Mouse (Mus musculus): Measurements from ENCODE around the gene Slc9a1. TPM values are rescaled to one million over a fixed set of nuclear protein-coding genes. Genes with fewer than 3 reads are reported as not detected.

Slc9a1 gene
- polyA plus RNA-seq (2014; fragmentation: Nextera tagmentation; extraction: Ambion mirVana): 6.9 TPM in 2 replicates

DNA sequence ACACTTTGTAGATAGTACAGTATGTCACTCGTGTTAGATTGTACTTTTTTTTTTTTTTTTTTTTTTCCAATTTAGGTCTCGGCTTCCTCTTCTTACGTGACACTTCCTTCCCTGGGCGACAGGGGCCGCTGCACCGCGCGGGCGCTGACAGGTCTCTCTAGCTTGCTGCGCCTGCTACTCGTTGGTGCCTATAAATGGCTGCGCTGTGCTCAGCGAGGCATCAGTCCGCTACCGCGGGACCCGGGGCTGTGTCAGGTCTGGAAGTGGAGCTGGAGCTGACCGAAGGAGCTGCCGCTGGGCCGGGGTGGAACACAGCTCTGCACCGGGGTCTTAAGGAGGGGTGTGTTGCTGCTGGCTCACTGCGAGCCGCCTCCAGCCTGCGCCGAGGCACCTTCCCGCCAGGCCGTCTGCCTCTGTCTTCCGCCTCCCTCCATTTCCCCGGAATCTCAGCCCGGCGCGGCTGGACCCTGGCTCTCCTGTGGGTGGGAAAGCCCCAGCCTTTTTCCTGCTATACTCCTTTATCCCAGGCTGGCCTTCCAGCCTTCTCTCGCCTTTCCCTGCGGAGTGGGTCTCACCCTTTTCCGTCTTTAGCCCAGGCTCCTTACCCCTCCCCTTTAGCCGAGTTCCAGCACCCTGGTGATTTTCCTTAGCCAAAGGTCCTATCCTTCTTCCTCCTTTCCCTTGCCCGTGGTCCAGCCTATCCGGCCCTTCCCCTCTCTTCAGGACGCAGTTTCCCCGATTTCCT lies at the start of gene Slc9a1:
Gene Slc9a1 (plus strand): TSS at position 154 of the 745 bp plus-strand sequence.
- peak within 1 kb of the TSS; percentile 95 for H3K9ac ChIP-seq (ENCODE audit: low read length)
- no peaks in the 10 kb centered on the region for H3K9me3 ChIP-seq (ENCODE audit: control insufficient read depth, low read length)
- H3K4me3 ChIP-seq (ENCODE audit: low read depth, low read length): peak within 1 kb of the TSS; percentile 89
- peak within 1 kb of the TSS; percentile 75 for H3K27ac ChIP-seq (ENCODE audit: low read depth, low read length)
- H3K4me1 ChIP-seq (ENCODE audit: control insufficient read depth, insufficient read depth, low read length): peaks cover 33% of the 10 kb centered on the region
- peak; percentile 86 for ATAC-seq (ENCODE audit: insufficient read depth, low FRiP score, low TSS enrichment)
- peak within 1 kb of the TSS; percentile 85 for H3K4me2 ChIP-seq (ENCODE audit: low read depth)
- no peaks in the 10 kb centered on the region for H3K36me3 ChIP-seq (ENCODE audit: control insufficient read depth, insufficient read depth, low read length)
- under 1% methylated on average over 40 of the region's 40 CpGs for WGBS
- no peaks in the 10 kb centered on the region for H3K27me3 ChIP-seq (ENCODE audit: control insufficient read depth, insufficient read depth, low read length)
- DNase-seq (ENCODE audit: low spot score): peak; percentile 92

DNA sequence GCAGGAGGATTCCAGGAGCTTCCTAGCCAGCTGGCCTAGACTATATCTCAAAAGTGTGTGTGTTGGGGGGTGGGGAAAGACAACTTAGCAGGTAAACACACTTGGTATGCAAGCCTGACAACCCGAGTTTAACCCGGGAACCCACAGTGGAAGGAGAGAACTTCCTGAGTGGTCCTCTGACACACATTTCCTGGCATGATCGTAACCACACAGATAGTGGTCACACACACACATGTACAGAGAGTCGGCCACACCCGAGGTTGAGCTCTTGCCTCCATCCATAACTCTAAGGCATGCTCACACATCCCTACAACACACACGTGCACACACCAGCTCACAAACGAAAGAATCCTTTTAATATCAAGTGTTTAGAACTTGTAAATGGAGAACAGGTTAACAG lies 41.4 kb upstream of the Slc9a1 start:
- 91% methylated on average over 7 of the region's 7 CpGs for WGBS
- no peak overlapping the region for H3K9ac ChIP-seq (ENCODE audit: low read length)
- no peak overlapping the region for H3K4me2 ChIP-seq (ENCODE audit: low read depth)
- no peaks in the 10 kb centered on the region for H3K4me1 ChIP-seq (ENCODE audit: control insufficient read depth, insufficient read depth, low read length)
- no peak overlapping the region for H3K4me3 ChIP-seq (ENCODE audit: low read depth, low read length)
- H3K36me3 ChIP-seq (ENCODE audit: control insufficient read depth, insufficient read depth, low read length): no peaks in the 10 kb centered on the region
- no peak overlapping the region for H3K27ac ChIP-seq (ENCODE audit: low read depth, low read length)
- H3K9me3 ChIP-seq (ENCODE audit: control insufficient read depth, low read length): no peaks in the 10 kb centered on the region
- no peak for DNase-seq (ENCODE audit: low spot score)
- ATAC-seq (ENCODE audit: insufficient read depth, low FRiP score, low TSS enrichment): no peak
- H3K27me3 ChIP-seq (ENCODE audit: control insufficient read depth, insufficient read depth, low read length): no peaks in the 10 kb centered on the region

DNA sequence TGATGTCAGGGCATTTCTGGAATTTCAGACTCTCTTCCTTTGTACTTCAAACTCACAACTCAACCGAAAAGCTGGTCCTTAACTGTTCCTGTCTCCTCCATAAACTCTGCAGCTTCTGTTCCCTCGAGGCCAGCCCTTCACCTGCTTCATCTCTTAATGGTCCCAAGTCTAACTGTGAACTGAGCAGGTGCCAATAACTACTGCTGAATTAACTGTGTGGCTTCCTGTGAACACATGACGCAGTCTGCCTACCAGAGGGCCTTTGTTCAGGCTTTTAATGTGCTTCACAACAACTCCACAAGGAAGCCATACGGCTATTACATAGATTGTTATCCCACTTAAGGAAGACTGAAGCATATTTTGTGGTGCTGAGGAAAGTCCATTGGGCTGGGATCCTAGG lies 39.2 kb upstream of the Slc9a1 start:
- Histone ChIP-seq H3K4me1 (ENCODE audit: control insufficient read depth, insufficient read depth, low read length) (no peaks in the 10 kb centered on the region), H3K27me3 (ENCODE audit: control insufficient read depth, insufficient read depth, low read length) (no peaks in the 10 kb centered on the region), H3K4me3 (ENCODE audit: low read depth, low read length) (no peak overlapping the region), H3K9ac (ENCODE audit: low read length) (no peak overlapping the region), H3K9me3 (ENCODE audit: control insufficient read depth, low read length) (no peaks in the 10 kb centered on the region), H3K27ac (ENCODE audit: low read depth, low read length) (no peak overlapping the region), H3K36me3 (ENCODE audit: control insufficient read depth, insufficient read depth, low read length) (no peaks in the 10 kb centered on the region), H3K4me2 (ENCODE audit: low read depth) (no peak overlapping the region)
- ATAC-seq (ENCODE audit: insufficient read depth, low FRiP score, low TSS enrichment) (no peak), DNase-seq (ENCODE audit: low spot score) (no peak)
- 90% methylated on average over 4 of the region's 4 CpGs for WGBS

DNA sequence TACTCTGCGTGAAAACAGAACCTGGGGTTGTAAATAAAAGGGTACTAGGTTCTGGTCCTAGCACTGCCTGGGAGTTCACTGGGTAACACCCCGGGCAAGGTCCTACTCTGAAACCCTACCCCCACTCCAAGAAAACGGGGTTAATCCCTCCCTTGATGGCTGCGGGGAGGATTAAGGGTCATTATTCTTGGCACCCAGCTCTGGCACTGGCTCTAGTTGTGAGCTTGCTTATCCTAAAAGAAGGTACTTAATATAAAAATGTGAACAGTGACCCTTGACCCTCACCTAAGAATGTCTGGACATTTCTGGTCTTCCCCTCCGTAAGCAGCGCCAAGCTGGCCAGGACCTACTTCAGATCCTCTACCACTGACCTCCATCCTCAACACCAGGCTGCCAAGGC lies 36.2 kb upstream of the Slc9a1 start:
- DNase-seq (ENCODE audit: low spot score) (no peak), ATAC-seq (ENCODE audit: insufficient read depth, low FRiP score, low TSS enrichment) (no peak)
- Histone ChIP-seq H3K9me3 (ENCODE audit: control insufficient read depth, low read length) (no peaks in the 10 kb centered on the region), H3K4me1 (ENCODE audit: control insufficient read depth, insufficient read depth, low read length) (peaks cover 3% of the 10 kb centered on the region; the same call in 1 of the 2 replicates), H3K4me3 (ENCODE audit: low read depth, low read length) (no peak overlapping the region), H3K9ac (ENCODE audit: low read length) (no peak overlapping the region), H3K27ac (ENCODE audit: low read depth, low read length) (no peak overlapping the region), H3K36me3 (ENCODE audit: control insufficient read depth, insufficient read depth, low read length) (no peaks in the 10 kb centered on the region), H3K4me2 (ENCODE audit: low read depth) (no peak overlapping the region), H3K27me3 (ENCODE audit: control insufficient read depth, insufficient read depth, low read length) (no peaks in the 10 kb centered on the region)
- 84% methylated on average over 6 of the region's 6 CpGs for WGBS

DNA sequence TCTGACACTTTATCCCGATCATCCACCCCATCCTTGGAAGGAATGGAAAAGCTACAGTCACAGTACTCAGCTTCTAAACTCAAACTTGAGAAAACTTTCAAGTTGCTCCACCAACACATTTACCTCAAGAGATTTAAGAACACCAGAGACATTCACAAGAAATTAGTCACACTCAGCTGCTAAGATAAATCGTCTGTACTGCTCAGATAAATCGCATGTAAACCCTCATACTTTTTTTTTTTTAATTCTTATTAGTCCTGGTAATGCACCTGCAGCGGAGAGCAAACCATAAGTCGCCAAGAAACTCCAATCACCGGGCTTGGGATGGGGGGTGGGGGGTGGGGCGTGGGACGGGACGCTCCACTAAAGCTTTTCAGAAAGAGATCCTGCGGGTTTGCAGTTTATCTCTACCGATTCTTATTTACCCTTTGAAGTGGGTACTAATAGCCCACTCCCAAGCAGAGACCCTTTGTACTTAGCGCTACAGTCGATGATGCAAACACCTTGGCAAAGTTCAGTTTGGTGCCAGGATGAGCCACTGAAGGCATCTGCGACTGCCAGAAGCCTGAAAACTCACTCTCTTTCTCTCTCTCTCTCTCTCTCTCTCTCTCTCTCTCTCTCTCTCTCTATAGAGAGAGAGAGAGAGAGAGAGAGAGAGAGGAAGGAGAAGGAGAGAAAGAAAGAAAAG lies 31.5 kb upstream of the Slc9a1 start:
- Histone ChIP-seq H3K9ac (ENCODE audit: low read length) (peak overlapping the region; percentile 89), H3K4me2 (ENCODE audit: low read depth) (peak overlapping the region; percentile 72), H3K9me3 (ENCODE audit: control insufficient read depth, low read length) (no peaks in the 10 kb centered on the region), H3K4me3 (ENCODE audit: low read depth, low read length) (peak overlapping the region; percentile 94), H3K27ac (ENCODE audit: low read depth, low read length) (no peak overlapping the region), H3K36me3 (ENCODE audit: control insufficient read depth, insufficient read depth, low read length) (no peaks in the 10 kb centered on the region), H3K4me1 (ENCODE audit: control insufficient read depth, insufficient read depth, low read length) (peaks cover 4% of the 10 kb centered on the region; the same call in 1 of the 2 replicates), H3K27me3 (ENCODE audit: control insufficient read depth, insufficient read depth, low read length) (no peaks in the 10 kb centered on the region)
- WGBS: 14% methylated on average over 14 of the region's 14 CpGs
- ATAC-seq (ENCODE audit: insufficient read depth, low FRiP score, low TSS enrichment): no peak
- no peak for DNase-seq (ENCODE audit: low spot score)

DNA sequence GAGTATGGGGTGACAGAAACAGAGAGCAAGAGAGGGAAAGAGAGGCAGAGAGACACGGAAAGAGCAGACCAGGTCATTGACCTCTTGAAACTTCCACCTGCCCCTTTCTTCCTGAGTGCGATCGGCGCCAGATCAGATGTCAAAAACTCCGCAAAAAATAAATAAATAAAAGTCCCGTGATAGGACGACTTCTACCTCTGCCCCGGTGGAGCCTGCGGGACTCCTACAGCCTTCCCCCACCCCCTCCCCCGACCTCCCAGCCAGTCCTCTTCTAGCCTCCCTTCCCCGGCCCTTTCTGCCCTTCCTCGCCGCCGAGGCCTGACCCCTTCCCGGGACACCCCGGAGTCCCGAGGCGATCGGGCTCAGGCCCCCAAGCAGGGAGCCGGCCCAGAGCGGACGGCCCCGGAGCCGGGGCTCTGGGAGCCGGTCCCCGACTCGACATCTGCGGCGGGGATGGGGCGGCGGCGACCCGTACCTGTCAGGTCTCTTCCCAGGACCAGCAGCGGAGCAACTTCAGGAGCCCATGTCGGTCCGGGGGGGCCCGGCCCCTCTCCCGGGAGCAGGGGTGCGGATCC lies 30.9 kb upstream of the Slc9a1 start:
- Histone ChIP-seq H3K9ac (ENCODE audit: low read length) (peak overlapping the region; percentile 89), H3K4me3 (ENCODE audit: low read depth, low read length) (peak overlapping the region; percentile 94), H3K27me3 (ENCODE audit: control insufficient read depth, insufficient read depth, low read length) (no peaks in the 10 kb centered on the region), H3K4me1 (ENCODE audit: control insufficient read depth, insufficient read depth, low read length) (peaks cover 4% of the 10 kb centered on the region; the same call in 1 of the 2 replicates), H3K9me3 (ENCODE audit: control insufficient read depth, low read length) (no peaks in the 10 kb centered on the region), H3K27ac (ENCODE audit: low read depth, low read length) (peak overlapping the region; percentile 73), H3K4me2 (ENCODE audit: low read depth) (peak overlapping the region; percentile 72), H3K36me3 (ENCODE audit: control insufficient read depth, insufficient read depth, low read length) (no peaks in the 10 kb centered on the region)
- peak; percentile 33 for ATAC-seq (ENCODE audit: insufficient read depth, low FRiP score, low TSS enrichment)
- WGBS: under 1% methylated on average over 39 of the region's 39 CpGs
- DNase-seq (ENCODE audit: low spot score): no peak

DNA sequence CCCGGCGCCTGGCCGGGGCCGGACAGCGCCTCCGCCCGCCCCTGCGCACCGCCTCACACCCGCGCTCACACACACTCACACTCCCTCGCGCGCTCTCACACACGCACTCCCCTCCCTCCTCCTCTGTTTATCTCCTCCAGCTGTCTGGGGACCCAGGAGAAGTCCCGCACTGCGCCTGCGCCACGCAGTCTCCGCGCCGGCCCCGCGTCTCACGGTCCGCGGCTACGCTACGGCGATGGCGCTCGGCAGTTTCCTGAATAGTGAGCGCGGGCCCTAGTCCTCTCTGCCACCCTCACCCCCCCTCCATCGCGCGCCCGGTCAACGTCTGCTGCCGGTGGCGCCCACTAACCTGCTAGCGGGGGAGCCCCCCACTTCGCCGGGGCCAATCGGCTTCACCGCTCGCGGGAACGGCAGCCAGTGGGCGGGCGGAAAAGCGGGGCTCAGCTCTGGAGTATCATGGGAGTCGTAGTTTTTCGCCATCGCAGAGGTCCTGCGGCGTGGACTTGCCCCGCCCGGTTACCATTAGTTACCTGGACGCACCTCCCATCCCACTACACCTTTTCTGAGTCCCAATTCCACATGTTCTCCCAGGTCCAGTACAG lies 30.3 kb upstream of the Slc9a1 start:
- Histone ChIP-seq H3K9ac (ENCODE audit: low read length) (peak overlapping the region; percentile 89), H3K4me3 (ENCODE audit: low read depth, low read length) (peak overlapping the region; percentile 94), H3K27me3 (ENCODE audit: control insufficient read depth, insufficient read depth, low read length) (no peaks in the 10 kb centered on the region), H3K9me3 (ENCODE audit: control insufficient read depth, low read length) (no peaks in the 10 kb centered on the region), H3K4me2 (ENCODE audit: low read depth) (peak overlapping the region; percentile 72), H3K27ac (ENCODE audit: low read depth, low read length) (peak overlapping the region; percentile 73), H3K36me3 (ENCODE audit: control insufficient read depth, insufficient read depth, low read length) (no peaks in the 10 kb centered on the region), H3K4me1 (ENCODE audit: control insufficient read depth, insufficient read depth, low read length) (peaks cover 4% of the 10 kb centered on the region; the same call in 1 of the 2 replicates)
- peak; percentile 95 for ATAC-seq (ENCODE audit: insufficient read depth, low FRiP score, low TSS enrichment)
- 0% methylated on average over 46 of the region's 60 CpGs for WGBS
- DNase-seq (ENCODE audit: low spot score): peak; percentile 97

DNA sequence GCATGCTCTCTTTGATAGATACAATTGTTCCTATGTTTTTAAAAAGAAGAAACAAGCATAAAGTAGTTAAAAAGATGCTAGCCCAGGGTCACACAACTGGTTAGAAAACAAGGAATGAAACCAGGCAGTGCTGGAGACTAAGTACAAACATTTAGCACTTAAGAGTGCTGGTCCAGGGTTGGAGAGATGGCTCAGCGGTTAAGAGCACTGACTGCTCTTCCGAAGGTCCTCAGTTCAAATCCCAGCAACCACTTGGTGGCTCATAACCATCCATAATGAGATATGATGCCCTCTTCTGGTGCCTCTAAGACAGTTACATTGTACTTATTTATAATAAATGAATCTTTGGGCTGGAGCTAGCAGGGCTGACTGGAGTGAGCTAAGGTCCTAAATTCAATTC lies 29.3 kb upstream of the Slc9a1 start:
- Histone ChIP-seq H3K27me3 (ENCODE audit: control insufficient read depth, insufficient read depth, low read length) (no peaks in the 10 kb centered on the region), H3K9me3 (ENCODE audit: control insufficient read depth, low read length) (no peaks in the 10 kb centered on the region), H3K36me3 (ENCODE audit: control insufficient read depth, insufficient read depth, low read length) (no peaks in the 10 kb centered on the region), H3K4me3 (ENCODE audit: low read depth, low read length) (no peak overlapping the region), H3K4me1 (ENCODE audit: control insufficient read depth, insufficient read depth, low read length) (peaks cover 4% of the 10 kb centered on the region; the same call in 1 of the 2 replicates), H3K9ac (ENCODE audit: low read length) (no peak overlapping the region), H3K4me2 (ENCODE audit: low read depth) (no peak overlapping the region), H3K27ac (ENCODE audit: low read depth, low read length) (no peak overlapping the region)
- ATAC-seq (ENCODE audit: insufficient read depth, low FRiP score, low TSS enrichment) (no peak), DNase-seq (ENCODE audit: low spot score) (no peak)
- 87% methylated on average over 2 of the region's 2 CpGs for WGBS
